Mouse (Mus musculus): ENCODE data around the gene Ambra1. TPM values are rescaled to one million over a fixed set of nuclear protein-coding genes. Genes with fewer than 3 reads are reported as not detected.

The Ambra1 gene
- total RNA-seq, 1 experiment from 2014 or later: 41.9 TPM

- ATAC-seq (ENCODE audit: extremely low read depth, insufficient number of reproducible peaks, low FRiP score, poor library complexity, severe bottlenecking): no peak
These were observed 198.8 kb downstream of the Ambra1 start for GRCm38 (mm10) chr2:91928534-91929350.

- no peak for ATAC-seq (ENCODE audit: extremely low read depth, insufficient number of reproducible peaks, low FRiP score, poor library complexity, severe bottlenecking)
These were observed 199.5 kb downstream of the Ambra1 start for GRCm38 (mm10) chr2:91929455-91929854.

GRCm38 (mm10) chr2:91929936-91930335 is 200.0 kb downstream of the Ambra1 start:
- ATAC-seq (ENCODE audit: extremely low read depth, insufficient number of reproducible peaks, low FRiP score, poor library complexity, severe bottlenecking): no peak

GRCm38 (mm10) chr2:91930761-91931291 is 200.9 kb downstream of the Ambra1 start:
- no peak for ATAC-seq (ENCODE audit: extremely low read depth, insufficient number of reproducible peaks, low FRiP score, poor library complexity, severe bottlenecking)

- ATAC-seq (ENCODE audit: extremely low read depth, insufficient number of reproducible peaks, low FRiP score, poor library complexity, severe bottlenecking): no peak
These were observed 201.6 kb downstream of the Ambra1 start for GRCm38 (mm10) chr2:91931328-91932159.

- ATAC-seq (ENCODE audit: extremely low read depth, insufficient number of reproducible peaks, low FRiP score, poor library complexity, severe bottlenecking): no peak
These were observed 202.3 kb downstream of the Ambra1 start, which contains the start of gene Mdk for GRCm38 (mm10) chr2:91932160-91932711. Mdk (minus strand) TSS chr2:91932297.

- ATAC-seq (ENCODE audit: extremely low read depth, insufficient number of reproducible peaks, low FRiP score, poor library complexity, severe bottlenecking): no peak
These were observed 202.9 kb downstream of the Ambra1 start for GRCm38 (mm10) chr2:91932737-91933350.

- no peak for ATAC-seq (ENCODE audit: extremely low read depth, insufficient number of reproducible peaks, low FRiP score, poor library complexity, severe bottlenecking)
These were observed 203.5 kb downstream of the Ambra1 start for GRCm38 (mm10) chr2:91933471-91933870.

GRCm38 (mm10) chr2:91934016-91934415 is 204.1 kb downstream of the Ambra1 start:
- no peak for ATAC-seq (ENCODE audit: extremely low read depth, insufficient number of reproducible peaks, low FRiP score, poor library complexity, severe bottlenecking)

GRCm38 (mm10) chr2:91934826-91935525 is 205.0 kb downstream of the Ambra1 start:
- ATAC-seq (ENCODE audit: extremely low read depth, insufficient number of reproducible peaks, low FRiP score, poor library complexity, severe bottlenecking): no peak

GRCm38 (mm10) chr2:91936154-91936553 is 206.2 kb downstream of the Ambra1 start:
- no peak for ATAC-seq (ENCODE audit: extremely low read depth, insufficient number of reproducible peaks, low FRiP score, poor library complexity, severe bottlenecking)

- no peak for ATAC-seq (ENCODE audit: extremely low read depth, insufficient number of reproducible peaks, low FRiP score, poor library complexity, severe bottlenecking)
These were observed 209.5 kb downstream of the Ambra1 start for GRCm38 (mm10) chr2:91939303-91939935.

GRCm38 (mm10) chr2:91942356-91942755 is 212.4 kb downstream of the Ambra1 start:
- ATAC-seq (ENCODE audit: extremely low read depth, insufficient number of reproducible peaks, low FRiP score, poor library complexity, severe bottlenecking): no peak

- ATAC-seq (ENCODE audit: extremely low read depth, insufficient number of reproducible peaks, low FRiP score, poor library complexity, severe bottlenecking): peak; percentile 59
These were observed 214.4 kb downstream of the Ambra1 start for GRCm38 (mm10) chr2:91944170-91944950.

- no peak for ATAC-seq (ENCODE audit: extremely low read depth, insufficient number of reproducible peaks, low FRiP score, poor library complexity, severe bottlenecking)
These were observed 215.5 kb downstream of the Ambra1 start, which contains the start of gene Gm9821 for GRCm38 (mm10) chr2:91945483-91945882. Gm9821 (plus strand) TSS chr2:91945703.

- no peak for ATAC-seq (ENCODE audit: extremely low read depth, insufficient number of reproducible peaks, low FRiP score, poor library complexity, severe bottlenecking)
These were observed 216.9 kb downstream of the Ambra1 start for GRCm38 (mm10) chr2:91946836-91947235.
